Mouse (Mus musculus): ENCODE data around the gene Slc17a9.

GRCm38 (mm10) chr2:180746569-180747192 lies 21.6 kb downstream of the Slc17a9 start:
- TF ChIP-seq GATA1 (IDR thresholded peaks at IDR 0.05; ENCODE audit: borderline replicate concordance, low read length) (no peak), FLI1 (IDR thresholded peaks at IDR 0.05; ENCODE audit: low read length) (no peak)

Data from megakaryocyte, embryonic 14.5 days (primary cell).